Mouse (Mus musculus) frontal cortex, postnatal 14 days (tissue): ENCODE results near the gene Trabd2b.

ENCODE experiments used
- DNase-seq, 2 experiments: peaks; one replicate each; pipeline ENCODE4 v3.0.0; 2022; ENCODE audit warnings: low spot score in 2 of 2

Trabd2b gene

DNA sequence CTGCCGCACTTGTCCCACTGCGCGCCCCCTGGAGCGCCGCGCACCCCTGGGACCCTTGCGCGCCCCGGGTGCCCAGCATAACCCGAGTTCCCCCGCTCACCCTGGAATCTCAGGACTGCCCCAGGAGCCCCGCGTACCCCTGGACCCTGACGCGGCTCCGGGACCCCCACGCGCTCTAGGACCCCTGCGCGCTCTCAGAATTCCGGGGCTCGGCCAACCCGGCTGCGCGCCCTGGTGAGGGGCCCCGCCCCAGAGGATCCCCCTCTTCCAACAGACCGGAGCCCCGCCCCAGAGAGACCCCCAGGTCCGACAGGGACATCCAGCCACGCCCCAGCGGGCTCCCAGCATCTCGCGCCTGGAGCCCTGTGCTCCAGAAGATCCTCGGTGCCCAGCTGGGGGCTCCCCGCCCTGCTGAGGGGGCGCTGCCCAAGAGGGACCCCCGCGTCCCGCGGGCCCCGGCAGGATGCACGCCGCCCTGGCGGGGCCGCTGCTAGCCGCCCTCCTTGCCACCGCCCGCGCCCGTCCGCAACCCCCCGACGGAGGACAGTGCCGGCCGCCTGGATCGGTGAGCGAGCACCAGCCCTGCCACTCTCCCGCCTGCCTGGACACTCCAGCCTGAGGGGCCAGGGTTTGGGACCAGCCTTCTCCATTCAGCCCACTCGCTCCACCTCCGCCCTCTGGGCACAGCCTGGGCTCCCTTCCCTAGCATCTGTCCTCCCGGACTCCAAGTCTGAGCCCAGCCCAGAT is at the start of gene Trabd2b:
Gene Trabd2b (plus strand): TSS at position 370 of the 747 bp plus-strand sequence.
- DNase-seq: no peak

DNA sequence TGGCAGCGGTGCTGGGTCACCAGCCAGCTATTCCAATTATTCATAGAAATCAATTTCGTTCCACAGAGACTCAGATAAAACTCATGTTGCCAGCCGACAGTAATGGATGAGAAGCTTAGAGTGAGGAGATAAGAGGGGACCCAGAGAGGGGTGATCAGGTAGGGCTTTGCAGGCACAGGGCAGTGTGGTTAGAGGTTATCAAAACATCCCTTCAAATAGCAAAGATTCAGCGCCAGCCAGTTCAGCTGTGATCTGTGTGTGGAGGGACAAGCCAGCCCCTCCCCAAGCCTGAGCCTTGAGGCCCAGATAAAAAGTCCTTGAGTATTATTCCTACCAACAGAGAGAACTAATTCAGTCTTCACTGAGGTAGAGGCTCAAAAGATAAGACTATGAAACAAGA is 49.1 kb upstream of the Trabd2b start:
- DNase-seq: no peak

DNA sequence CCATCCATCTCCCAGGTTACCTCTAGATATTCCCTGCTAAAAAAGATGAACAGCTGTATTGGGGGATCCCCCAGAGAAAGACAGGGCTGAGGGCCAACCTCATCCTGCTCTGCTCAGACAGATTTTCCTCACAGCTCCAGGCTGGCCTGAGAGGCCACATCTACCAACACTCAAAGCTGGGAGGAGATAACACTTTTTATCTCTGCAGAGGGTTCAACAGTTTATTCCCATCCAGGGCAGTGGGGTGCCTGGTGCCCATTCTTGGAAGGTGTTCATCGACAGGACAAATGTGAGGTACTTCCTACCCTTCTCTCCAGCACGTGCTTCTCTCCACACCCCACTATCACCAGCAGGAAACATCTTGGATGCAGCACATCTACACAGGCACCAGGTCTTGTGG is 47.6 kb upstream of the Trabd2b start:
- no peak for DNase-seq

DNA sequence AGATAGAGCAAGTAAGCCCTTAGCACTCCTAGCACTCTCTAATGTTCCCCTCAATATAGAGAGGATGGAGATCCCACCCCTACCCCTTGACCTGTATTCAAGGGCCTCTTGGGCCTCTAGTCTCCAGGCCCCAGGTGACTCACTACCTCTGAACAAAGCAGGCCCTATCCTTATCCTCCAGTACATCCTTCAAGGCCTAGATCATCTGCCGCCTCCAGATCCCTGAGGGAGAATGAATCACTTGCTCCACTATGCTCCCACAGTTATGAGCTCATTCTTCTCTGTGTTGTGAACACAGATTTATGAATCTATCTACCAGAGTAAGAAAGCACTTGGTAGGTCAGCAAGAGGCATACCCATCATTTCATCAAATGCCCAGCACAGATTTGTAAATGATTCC is 46.7 kb upstream of the Trabd2b start:
- DNase-seq: no peak

DNA sequence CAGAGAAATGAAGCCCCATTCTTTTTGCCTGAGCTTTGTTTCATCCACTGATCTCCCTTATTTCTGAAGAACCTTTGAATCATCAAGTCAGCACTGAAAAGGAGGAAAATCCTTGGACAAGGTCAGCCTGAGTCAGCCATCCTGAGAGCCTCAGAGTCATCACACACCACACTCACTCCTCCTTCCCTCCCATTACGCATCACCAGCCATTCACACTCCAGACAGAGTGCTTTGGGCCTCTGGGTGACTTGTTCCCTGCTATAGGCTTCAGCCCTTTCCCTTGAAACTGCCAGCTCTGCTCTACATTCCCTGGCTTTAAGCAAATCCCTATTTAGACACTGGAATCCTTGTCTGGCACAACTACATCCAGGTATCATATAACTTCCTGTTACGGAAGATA is 45.2 kb upstream of the Trabd2b start:
- DNase-seq: no peak

DNA sequence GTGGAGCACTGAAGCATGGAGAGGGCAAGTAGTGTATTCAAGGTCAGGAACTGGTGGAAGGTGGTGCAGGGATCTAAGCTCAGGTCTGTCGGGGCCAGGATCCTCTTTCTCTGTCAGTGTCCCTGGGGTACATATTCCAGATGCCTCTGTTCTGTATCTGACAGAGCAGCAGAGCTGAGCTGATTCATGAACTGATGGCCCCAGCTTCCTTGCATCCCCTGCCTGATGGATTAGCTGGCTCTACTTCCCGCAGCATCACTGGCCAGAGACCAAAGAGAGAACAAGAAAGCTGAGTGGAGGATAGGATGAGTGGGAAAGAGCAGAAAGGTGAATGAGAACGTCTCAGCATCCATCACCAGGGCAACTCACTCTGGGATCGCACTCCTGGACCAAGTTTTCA is 41.5 kb upstream of the Trabd2b start:
- no peak for DNase-seq

DNA sequence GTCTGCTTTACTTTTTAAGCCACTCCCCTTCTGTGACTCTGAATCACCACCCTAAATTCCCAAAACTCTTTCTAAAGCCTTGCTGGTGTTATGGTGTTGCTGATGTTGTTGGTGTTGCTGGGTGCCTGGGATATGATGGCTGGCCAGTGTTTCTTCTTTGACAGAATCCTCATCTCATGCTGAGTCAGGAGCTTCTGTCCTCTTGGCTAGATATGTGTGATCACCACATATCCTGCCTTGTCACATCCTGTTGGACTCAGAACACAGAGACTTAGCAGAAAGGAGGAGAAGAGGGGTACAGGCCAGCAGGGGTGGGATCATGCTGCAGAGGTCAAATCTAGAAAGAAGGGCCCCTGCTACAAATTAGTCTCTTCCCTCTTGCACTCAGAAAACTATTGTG is 40.9 kb upstream of the Trabd2b start:
- no peak for DNase-seq

DNA sequence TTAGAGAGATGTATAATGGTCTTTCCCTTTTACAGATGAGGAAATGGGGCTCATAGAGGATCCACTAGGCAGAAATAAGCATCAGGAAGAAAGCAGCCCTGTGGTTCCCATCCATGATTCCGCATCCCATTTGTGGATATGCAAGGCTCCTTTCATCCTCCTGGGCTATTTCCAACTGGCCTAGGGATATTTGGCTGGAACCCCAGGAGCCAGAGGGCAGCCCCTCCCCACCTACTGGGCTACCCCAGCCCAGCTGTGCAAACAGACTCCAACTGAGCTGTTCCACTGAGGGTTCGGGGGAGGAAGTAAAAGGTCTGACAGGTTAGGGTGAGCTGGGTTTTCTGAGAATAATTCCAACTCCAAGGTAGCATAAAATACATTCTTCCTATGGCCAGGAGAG is 39.5 kb upstream of the Trabd2b start:
- DNase-seq: no peak

DNA sequence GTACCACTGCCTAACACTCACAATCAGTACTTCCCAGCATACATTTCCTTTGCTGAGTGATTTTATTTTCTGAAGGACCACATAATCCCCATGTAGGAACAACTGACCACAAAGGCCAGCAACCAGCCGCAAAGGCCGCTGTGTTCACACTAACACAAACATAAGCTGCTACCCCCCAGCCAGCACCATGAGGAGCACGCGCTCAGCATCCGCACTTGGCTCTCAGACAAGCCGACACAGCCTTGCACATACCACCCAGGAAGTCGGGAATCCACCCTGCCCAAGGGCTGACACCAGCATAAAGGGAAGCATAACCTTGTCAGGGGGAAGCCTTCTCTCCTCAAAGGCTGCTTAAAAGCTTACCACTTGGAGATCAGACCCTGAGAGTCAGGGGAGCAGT is 38.7 kb upstream of the Trabd2b start:
- DNase-seq: no peak

DNA sequence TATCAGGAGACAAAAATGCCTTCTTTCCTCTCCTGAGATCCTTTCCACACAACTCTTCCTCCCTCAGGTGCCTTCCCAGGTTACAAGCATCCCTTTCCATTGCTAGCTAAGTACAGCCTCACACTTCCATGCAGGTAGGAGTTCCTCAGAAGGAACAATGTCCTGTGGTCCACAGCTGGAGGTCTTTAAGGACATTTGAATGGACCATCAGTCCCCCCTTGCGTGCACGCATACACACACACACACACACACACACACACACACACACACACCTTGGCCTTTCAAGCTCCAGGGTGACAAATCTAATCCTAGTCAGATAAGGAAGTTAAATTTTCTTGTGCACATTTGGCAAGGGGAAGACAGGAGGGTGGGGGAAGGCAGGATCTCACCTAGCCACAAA is 36.9 kb upstream of the Trabd2b start:
- DNase-seq: no peak

DNA sequence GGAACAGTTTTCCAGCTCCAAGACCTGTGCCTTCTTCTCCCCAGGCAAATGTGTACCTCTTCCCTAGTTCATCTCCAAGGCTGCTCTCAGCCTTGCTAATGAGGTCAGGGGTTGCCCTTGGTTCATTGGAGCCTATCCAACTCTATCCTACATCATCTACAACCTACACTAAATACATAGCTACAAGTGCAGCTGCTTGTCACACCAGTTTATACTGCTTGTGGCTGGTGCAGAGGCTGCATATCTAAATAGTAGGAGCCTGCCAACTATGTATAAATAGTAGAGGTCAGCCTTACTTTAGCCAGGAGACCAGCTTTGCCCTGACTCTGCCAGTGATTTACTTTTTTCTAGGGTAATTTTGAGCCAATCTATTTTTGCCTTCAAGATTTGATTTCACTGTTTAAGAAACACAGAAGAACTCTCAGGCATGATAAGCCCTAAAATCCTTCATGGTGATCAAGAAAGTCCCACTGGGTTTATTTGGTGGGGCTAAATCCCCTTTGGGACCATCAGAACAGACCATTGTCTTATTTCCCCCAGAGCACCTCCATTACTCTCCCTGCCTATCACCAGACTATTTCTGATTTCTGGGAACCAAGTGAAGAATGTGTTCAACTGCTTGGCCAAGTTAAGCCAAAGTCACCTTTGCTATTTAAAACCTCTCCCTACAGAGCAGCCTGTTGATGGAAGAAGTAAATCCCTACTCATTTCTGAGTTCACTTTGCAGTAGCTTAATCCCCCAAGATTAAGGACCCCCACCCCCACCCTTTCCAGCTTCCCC is 35.4 kb upstream of the Trabd2b start:
- no peak for DNase-seq

DNA sequence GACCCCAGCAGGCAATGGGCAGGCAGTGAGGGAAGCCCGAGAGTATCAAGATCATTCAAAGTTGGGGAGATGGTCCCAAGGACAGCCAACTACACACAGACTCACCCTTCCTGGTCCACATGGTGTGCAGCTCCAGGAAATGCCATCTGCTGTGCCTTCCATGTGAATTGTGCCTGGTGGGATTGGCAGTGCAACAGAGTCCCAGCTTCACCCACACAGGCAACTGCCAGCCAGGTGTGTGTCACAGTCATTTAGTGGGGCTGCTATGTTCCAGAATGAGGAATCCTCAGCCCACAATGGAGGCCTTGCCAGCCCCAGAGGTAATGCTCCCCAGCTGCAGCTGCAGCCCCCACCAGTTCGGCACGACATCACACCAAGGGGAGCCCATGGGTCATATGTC is 33.8 kb upstream of the Trabd2b start:
- no peak for DNase-seq

DNA sequence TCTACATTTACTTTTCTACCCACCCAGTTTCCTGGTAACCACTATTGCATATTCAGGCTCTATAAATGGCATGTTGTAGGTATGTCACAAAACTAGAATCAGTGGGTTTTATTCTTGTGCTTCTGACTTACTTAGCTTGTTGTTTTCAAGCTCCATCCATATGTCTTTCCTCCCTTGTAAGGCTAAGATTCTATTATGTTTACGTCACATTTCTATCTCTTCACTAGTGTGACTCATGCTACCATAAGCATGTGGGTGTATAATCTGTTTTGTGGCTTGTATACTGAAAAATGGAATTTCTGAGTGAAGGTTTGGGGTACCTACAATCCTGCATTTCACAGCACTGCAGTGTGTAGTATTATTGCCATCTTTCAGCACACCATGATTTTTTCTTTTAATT is 32.2 kb upstream of the Trabd2b start:
- DNase-seq: no peak

DNA sequence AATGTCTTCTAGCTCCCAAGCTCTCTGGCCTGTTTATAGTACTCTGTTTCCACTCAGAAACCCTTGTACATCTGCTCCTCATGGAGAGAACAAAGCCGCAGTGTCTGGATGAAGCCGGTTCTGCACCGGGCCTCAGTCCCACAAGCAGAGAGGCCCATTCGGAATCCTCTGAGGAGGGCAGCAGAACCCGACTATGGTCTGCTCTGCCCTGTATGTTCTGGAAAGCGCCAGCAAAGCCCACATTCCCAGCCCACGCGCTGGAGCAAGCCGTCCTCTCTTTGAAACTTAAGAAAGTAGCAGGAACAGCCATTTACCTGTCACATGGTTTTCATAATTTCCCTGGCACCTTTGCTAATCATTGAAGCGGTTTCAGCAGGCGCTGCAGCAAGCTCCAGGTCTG is 29.0 kb upstream of the Trabd2b start:
- no peak for DNase-seq

DNA sequence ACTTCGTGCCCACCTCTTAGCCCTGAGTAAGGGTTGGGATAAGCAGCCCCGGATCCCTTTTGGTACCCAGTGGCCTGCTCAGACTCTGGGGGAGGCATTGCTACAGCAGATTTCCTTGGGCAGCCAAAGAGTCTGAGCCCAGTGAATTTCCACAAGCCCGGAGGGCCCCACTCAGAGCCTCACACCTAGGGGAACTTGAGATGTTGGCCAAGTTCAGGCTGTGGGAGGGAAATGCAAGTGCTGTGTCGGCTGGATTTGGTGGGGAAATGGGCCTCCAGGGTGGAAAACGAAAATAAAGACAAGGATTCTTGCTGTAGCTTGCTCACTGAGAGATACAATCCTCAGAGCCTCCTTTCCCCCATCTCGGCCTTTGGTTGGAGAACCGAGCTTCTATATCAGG is 28.0 kb upstream of the Trabd2b start:
- DNase-seq: no peak

DNA sequence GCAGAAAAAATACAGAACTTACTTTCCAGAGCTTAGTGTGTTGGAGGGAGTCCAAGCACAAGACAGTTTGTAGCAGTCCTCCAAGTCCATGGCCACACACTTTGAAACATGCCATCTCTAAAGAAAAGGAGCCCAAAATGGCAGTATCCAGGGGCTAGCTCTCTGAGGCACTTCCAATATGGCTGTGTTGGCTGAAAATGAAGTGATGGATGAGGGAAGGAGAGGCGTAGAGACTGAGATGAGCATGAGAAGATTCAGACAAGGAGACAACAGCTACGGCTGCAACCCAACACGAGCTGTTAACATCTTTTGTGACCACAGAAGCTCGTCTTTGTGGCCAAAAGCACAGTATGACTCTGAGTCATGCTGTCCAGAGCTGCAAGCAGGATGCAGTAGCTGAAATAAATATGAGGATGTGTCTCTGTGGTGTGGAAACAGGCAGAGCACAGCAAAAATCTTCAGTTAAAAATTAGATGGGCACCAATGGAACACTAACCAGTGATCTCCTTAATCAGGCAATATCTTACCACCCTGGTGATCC is 27.0 kb upstream of the Trabd2b start:
- DNase-seq: no peak

DNA sequence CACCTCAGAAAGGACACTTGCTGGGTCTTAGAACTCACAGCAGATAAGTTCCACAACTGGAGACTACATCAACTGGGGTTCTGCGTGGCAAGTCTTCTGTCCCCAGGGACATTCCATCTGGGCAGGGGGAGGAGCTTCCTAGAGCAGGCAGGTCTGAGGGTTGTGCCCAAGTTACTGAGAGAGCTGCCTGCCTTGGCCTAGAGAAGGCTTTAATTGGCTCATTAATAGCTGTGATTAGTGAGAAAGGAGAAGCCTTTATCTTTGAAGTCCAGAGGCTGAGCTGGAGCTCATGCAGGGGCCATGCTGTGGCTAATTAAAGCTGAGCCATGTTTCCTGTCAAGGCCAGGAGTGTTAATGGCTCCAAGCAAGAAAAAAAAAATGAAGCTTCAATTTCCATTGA is 23.9 kb upstream of the Trabd2b start:
- no peak for DNase-seq

DNA sequence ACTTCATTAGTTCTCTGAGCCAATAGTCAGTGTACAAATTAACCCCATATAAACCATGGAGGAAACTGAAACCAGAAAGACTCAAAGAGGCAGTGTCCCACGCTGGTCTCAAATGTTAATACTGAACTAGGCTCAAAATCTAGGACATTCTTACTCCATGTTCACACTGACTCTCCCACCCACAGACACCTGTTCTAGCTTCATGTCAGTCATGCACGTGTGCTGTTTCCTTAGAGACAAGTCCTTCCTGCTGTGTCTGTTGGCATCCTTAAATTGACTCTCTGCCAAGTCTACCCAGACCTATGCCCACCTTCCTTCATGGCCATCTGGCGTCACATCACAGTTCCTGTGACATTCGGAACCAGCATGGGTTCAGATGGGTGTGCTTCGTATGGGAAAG is 21.3 kb upstream of the Trabd2b start:
- no peak for DNase-seq

DNA sequence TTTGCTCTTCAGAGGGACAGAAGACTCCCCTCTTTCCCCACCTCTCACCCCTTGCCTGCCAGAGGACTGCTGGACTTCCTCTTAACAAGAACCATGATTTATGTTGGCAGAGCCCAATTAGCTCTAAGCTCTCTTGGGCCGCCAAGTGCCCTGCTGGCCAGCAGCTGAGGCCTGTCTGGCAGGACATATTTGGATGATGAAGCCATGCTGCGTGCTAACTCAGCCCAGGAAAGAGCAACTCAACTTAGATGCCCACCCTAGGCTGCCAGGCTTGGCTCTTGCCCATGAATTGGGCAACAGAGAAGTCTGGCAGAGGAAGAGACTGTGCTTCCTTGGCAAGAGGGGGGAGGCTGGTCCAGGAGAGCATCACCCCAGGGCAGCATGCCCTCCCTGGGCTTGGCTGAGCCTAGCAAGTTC is 20.1 kb upstream of the Trabd2b start:
- no peak for DNase-seq

DNA sequence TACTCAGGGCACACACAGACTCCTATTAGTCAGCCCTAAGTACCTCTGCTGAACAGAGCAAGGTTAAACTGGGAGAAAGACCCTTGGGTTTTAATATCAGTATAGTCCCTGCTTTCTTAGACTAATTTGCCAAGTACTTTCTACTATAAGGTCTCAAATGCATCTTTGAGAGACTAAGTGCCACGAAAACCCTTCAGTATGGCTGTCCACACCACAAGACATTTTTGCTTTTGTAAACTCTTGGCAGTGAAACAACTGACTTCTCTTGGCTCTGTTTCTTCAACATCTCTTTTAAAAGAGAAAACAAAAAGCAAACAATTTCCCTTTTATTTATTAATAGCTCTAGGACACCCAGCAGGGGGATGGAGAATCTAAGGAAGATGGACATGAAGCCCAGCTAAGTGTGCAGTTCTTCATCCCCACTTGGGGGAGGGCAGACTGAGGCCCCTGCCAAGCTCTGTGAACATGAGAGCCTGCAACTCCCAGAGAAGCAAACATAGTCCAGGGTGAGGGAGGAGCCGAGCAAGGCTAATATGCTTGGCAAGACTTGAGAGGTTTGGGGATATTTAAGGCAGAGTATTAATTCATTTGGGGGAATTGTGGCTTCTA is 18.9 kb upstream of the Trabd2b start:
- no peak for DNase-seq

DNA sequence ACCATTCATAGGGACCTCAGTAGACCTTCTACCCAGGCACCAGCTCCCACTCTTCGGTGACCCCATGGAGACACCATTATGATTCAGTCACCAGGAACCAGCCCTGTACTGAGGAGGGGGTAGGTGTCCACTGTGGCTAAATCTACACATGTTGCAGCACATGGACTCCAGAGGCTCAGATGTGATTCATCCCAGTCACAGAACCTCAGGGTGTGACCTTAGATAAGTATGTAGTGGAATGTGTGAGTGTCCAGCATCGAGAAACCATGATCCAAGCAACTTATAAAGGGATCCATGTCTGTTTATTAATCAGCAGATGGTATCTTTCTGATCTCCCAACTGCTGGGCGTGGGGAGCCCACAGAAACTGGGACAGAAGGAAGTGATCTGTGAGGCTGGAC is 18.2 kb upstream of the Trabd2b start:
- DNase-seq: no peak

DNA sequence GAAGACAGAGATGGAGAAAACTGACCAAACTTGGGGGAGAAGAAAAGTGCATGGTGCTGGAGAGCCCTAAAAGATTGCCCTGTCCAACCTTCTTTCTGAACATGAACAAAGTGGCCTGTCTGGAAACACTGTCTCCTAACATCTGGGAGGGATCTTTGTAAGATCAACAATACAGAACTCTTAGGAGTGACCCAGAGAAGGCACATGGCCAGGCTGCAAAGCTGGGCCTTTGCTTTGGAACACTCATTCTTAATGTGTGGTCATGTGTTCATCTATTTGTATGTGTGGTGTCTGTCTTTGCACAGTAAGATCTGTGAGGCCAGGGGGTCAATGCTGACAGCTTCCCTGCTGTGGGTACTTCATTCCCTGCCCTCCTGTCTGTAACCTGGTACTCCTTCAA is 16.9 kb upstream of the Trabd2b start:
- no peak for DNase-seq

DNA sequence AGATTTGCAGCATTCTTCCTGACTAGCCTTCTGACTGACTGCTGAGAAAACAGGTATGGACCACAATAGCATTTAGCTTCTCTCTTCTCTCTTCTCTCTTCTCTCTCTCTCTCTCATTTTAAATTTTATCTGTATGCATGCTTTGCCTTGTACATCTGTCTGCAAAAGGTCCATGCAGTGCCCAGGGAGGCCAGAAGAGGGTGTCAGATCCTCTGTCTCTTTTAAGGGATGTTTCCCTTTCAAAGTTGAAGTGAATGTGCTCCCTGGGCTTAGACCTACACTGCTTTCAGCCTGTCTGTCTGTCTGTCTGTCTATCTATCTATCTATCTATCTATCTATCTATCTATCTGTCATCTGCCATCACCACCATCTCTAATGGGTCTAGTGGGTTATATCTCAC is 8.9 kb upstream of the Trabd2b start:
- DNase-seq: no peak
